Mouse (Mus musculus) bone marrow, adult 2 months (tissue): ENCODE measurements around the gene Gabrb1.

Experiments used
- CTCF ChIP-seq: fragments of 200-500 bp; IDR thresholded peaks from 2 replicates; pipeline ENCODE4 v1.5.1; 2011; ENCODE audit warnings: low read length, control low read depth; ENCODE audit not compliant: control insufficient read depth, insufficient read depth
- POLR2A ChIP-seq: fragments of 200-500 bp; IDR thresholded peaks from 2 replicates; pipeline ENCODE4 v1.6.1; 2011; ENCODE audit warnings: low read depth, mild to moderate bottlenecking, control low read depth, low read length, borderline replicate concordance; ENCODE audit not compliant: control insufficient read depth

DNA sequence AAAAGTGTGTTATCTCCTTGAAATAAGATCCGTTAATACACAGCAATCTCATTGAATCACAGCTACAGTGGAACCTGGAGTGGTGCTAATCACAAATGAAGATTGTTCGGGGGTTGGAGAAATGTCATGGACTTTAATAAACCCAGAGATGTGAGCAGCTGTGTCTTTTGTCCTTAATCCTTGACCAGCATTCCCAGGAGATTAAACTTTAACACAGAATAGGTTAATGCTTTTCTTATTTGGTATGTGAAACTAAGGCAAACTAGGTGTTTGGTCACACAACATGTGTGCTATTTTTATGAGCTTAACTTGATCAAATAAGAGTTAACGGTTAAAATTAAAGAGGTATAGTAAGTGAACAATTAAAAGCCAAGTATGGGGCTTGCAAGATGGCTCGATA lies 341.6 kb downstream of the Gabrb1 start:
- TF ChIP-seq CTCF, result no peak
- no peak for TF ChIP-seq POLR2A
